Mouse (Mus musculus): ENCODE measurements around the gene Gdpgp1.

DNA sequence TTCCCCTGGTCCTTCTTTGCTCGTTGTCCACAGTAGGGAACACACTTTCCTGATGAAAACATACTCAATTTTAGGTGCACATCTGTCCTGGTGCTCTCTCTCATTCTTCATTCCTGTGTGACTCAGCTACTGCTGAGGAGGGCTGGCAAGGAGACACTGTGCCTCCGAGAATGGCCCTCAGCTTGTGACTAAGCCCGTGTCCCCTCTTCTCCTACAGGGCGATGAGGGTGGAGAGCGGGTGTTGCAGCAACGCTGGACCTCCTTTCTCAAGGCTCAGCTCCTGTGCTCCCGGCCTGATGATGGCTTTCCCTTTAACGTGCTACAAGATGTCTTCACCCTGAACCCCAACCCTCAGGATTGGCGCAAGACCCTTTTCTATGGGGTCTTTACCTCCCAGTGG is 14.0 kb upstream of the Gdpgp1 start:
- no peak for TF ChIP-seq CTCF (IDR thresholded peaks at IDR 0.05; ENCODE audit: insufficient read depth, low read depth, low read length)
- TF ChIP-seq POLR2A (IDR thresholded peaks at IDR 0.05; ENCODE audit: insufficient read depth, low read depth, low read length), result no peak
